Mouse (Mus musculus): ENCODE results near the gene Bscl2. TPM values are rescaled to one million over a fixed set of nuclear protein-coding genes. Genes with fewer than 3 reads are reported as not detected.
A peak's percentile ranks its signal among the peaks of the same experiment; 100 is the strongest.
"Not testable (repeated sequence)": the region's sequence is repeated elsewhere in the genome, so short reads cannot be mapped to it uniquely, and the experiment has no call there.

Bscl2 gene
- total RNA-seq, 2 experiments from 2014 or later, result 48.1 to 97.8 TPM

DNA sequence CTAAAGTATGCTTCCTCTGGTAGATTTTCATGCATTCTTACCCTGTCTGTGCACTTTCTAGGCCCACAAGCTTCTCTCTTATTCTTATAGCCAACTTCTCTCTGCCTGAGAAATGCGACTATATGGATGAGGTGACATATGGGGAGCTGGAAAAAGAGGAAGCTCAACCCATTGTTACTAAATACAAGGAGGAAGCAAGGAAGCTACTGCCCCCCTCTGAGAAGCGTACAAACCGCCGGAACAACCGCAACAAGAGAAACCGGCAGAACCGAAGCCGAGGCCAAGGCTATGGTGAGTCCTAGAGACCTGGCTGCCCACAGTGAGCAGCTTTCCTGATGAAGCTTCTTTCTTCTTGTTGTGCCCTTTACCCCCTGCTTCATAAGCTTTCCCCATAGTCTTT, 7.6 kb upstream of the Bscl2 start, which contains the start of gene AC129217.1:
AC129217.1 (plus strand) TSS at position 114 of the 400 bp plus-strand sequence.
- ATAC-seq (ENCODE audit: poor library complexity, severe bottlenecking), result peak; percentile 98

DNA sequence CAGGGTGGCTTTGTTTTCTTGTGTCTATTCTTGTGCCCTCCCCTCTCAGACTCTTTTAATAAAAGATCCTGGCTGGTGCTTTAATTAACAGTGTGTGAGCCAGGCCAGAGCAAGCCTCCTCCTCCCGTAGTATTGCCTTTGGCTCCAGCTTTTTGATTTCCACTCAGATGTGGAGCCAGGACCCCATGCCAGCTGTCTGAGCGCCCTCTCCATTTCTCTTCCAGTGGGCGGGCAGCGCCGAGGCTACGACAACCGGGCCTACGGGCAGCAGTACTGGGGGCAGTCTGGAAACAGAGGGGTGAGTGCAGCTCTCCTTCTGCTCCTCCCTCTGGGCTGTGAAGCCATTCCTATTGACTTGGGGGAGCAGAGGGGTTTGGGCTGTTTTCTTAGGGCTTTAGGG, 6.6 kb upstream of the Bscl2 start:
- ATAC-seq (ENCODE audit: poor library complexity, severe bottlenecking), result no peak

DNA sequence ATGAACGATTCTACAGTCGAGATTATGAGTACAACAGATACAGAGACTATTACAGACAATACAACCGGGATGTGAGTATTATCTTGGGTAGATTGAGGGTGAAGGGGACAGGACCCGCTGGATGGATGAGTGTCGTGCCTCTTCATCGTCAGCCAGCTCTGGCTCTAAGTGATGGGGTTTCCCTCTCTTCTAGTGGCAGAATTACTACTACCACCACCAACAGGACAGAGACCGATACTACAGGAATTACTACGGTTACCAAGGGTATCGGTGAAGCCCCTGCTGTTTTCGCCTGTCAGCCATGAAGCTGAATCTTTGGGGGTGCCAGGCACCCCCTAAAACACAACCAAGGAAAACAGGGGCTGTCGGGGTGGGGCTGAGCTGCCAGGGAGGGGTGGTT, 6.0 kb upstream of the Bscl2 start:
- ATAC-seq (ENCODE audit: poor library complexity, severe bottlenecking), result no peak

DNA sequence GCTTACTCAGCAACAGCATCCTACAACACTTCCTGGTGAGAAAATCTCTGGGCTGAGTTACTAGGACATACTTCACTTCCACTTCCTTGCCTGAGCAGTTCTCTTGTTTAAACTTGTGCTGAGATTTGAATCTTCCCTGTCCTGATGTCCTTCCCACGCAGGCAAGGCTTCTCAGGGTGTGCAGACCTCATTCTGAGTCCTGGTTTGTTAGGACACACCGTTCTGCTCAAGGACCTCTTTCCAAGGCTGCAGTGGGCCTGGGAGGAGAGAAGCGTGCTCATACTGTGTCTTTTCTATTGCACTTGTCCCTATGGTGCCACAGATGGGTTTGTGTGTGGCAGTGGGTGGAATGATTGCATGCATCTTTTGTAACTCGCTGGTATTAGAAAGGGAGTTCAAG, 4.3 kb upstream of the Bscl2 start:
- ATAC-seq (ENCODE audit: poor library complexity, severe bottlenecking), result no peak

DNA sequence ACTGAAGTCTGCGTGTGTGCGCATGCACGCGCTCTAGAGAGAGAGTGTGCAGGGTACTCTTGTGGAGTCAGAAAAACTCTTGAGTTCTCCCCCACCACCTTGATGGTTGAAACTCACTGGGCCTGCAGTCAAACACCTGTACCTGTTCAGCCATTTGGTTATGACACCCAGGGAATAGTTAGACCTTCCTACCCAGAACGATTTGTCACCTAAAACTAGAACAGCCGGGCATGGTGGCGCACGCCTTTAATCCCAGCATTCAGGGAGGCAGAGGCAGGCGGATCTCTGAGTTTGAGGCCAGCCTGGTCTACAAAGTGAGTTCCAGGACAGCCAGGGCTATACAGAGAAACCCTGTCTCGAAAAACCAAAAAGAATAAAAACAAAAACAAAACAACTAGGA, 940 bp upstream of the Bscl2 start:
- ATAC-seq (ENCODE audit: poor library complexity, severe bottlenecking), result not testable (repeated sequence)

DNA sequence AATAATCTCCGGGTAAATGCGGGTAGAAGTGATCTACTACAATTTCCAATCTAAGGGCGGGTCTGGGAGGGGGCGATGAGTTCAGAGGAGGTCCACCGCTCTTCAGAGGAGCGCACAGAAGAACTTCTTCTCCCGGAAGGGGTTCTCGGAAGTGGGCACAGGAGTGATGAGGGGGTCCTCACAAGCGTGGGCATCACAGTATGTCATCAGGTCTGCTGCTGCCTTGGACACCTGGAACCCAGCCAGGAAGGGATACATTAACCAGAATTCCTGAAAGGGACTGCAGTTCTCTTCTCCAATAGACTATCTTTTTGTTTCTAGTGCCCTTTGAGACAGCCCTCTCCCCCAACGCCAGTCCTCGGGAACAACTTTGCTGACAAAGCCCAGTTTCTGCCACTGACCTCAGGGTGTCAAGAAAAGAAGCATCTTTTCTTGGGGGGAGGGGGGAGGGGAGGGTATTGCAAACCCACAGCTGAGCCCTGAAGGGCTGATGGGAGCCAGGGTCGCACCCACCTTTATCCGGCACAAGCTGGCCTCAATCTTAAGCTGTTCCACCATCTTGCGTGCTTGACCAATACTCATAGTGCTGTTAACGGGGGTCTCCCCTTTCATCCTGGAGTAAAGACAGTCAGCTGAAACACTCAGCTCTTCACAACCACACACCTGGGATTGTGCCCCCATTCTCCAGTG, 919 bp downstream of the Bscl2 start:
- ATAC-seq (ENCODE audit: poor library complexity, severe bottlenecking), result no peak

DNA sequence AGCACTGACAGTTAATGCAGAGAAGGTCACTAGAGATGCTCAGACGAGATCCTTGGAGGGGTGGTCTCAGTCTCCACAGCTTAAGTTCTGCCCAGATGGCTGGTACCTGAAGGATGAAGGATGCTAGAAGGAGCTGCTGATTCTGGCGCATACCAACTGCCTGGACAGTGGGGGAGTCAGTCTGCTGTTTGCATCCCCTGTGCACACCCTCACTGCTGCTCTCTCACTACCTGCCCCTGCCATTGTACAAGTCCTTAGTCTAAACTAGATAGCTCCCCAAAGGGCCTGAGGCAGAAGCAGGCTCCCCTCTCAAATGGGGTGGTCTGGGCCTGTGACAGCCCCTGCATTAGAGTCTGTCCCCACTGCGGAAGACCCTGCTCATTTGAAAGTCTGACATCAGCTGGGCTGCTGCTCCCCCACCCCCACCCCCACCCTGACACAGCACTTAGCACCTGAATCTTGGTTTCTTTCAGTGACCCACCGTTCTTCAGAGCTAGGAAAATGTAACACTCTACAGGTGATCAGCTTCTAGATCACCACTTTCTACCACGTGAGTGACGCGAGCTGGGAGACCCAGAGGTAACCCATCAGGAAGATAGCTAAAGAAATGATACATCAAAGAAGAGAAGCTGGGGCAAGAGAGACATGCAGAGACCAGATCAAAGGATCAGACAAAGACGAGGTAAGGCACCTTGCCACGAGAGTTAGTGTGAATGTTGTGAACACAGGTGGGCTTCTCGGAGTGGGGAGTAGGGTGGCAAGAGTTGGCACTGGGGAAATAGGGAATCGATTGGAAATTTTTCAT, 2.0 kb downstream of the Bscl2 start, which contains the start of gene Gng3:
Gng3 (minus strand) TSS at position 92 of the 805 bp plus-strand sequence.
- ATAC-seq (ENCODE audit: poor library complexity, severe bottlenecking), result no peak

DNA sequence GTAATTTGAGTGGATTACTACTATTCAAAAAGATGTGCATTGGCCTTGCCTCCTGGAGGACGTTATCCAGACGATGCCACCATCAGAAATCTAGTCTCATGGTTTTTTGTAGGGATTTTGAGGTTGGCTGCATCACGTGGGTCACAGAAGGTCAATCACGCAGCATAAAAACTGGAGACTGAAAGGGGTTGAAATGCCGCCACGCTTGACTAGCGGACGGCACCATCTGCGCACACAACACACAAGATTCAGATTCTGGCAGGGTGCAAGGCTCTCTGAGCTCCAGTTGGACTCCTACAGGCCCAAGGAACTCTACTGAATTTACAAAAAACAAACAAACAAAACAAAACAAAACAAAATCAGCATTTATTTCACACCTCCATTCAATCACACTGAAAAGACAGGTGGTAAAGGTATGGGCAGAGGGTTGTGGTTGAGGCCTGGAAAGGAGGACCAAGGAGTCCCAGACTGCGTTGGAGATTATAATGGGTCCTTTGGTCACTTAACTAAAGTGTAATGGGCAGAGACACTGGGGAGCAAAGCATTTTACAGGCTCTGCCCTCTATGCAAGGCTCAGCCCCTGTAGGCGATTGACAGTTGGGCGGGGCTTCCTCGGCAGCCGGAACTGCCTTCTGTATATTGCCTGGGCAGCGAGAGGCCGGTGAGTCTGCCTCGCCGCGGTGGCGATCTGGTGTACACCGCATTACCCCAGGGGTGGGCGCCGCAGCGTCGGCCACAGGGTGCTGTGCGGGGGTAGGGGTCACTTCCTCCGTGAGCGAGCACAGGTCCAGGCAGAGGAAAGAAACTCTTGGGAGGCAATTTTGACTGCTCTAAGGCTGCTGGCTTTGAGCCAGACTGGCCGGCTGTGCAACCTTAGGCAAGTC, 2.9 kb downstream of the Bscl2 start:
- ATAC-seq (ENCODE audit: poor library complexity, severe bottlenecking), result peak; percentile 78

DNA sequence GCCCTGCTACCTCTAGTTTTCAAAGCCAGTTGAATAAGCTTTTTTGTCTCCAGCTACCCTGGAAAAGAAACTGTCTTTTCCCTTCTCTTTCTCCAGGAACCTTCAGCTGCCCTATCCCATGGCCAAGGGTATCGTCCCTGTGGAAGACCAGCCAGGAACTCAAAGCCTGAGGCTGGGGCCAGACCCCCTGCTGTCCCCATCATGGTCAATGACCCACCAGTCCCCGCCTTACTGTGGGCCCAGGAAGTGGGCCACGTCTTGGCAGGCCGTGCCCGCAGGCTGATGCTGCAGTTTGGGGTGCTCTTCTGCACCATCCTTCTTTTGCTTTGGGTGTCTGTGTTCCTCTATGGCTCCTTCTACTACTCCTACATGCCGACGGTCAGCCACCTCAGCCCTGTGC, 3.7 kb downstream of the Bscl2 start:
- no peak for ATAC-seq (ENCODE audit: poor library complexity, severe bottlenecking)

DNA sequence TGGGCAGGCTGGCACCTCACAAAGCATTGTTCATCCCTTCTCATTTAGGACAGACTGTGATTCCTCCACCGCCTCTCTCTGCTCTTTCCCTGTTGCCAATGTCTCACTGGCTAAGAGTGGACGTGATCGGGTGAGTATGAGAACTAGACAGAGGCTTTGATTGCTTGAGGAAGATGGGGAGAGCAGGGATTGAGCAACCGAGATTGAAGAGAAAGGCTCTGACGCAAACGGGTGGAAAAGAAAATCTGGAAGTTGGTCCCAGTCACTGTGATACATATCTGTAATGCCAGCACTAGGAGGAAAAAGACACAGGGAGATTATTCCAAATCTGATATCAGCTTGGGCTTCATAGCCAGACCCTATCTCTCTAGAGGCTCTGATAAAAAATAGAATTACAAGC, 5.7 kb downstream of the Bscl2 start:
- no peak for ATAC-seq (ENCODE audit: poor library complexity, severe bottlenecking)

DNA sequence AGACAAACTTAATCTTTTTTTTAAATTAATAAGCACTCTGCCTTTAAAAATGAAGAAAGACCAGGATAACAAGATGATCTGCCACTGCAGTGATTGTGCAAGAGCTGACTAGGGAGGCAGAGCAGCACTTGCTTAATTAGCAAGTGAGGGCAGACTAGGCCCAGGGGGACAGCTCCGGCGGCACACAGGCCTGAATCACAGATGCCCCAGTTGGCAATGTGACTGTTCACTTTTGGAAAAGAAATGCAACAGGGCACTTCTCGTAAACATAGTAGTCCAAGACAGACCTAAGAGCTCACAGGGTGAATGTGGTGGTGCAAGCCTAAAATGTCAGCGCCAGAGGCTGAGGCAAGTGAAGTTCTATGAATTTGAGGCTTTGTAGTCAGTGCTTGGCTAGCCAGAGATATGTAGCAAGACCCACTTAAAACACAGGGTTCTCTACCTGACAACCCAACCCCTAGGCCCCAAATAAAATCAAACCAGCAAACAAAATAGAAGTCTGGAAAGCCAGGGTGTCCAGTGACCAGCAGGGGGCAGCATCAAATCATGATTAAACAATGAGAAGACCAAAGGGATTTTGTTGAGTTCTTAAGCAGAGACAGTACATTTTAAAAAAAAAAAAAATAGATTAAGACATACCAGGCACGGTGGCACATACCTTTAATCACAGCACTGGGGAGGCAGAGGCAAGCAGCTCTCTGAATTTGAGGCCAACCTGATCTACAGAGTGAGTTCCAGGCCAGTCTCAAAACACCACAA, 7.3 kb downstream of the Bscl2 start:
- ATAC-seq (ENCODE audit: poor library complexity, severe bottlenecking), result peak; percentile 64

DNA sequence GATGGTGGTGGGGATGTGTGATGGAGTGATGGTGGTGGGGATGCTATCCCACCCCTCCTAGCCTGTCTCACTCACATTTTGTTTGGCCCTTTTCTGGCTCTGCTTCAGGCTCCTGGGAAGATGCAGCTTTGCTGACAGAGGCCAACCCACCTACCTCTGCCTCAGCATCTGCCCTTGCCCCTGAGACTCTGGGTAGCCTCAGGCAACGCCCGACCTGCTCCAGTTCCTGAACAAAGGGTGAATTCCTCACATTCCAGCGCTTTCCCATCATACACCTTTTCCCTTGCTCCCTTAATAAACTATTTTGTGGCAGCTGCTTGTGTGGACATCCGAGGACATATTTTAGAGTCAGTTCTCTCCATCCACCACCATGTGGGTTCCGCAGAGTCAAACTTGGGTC, 11.1 kb downstream of the Bscl2 start:
- no peak for ATAC-seq (ENCODE audit: poor library complexity, severe bottlenecking)

DNA sequence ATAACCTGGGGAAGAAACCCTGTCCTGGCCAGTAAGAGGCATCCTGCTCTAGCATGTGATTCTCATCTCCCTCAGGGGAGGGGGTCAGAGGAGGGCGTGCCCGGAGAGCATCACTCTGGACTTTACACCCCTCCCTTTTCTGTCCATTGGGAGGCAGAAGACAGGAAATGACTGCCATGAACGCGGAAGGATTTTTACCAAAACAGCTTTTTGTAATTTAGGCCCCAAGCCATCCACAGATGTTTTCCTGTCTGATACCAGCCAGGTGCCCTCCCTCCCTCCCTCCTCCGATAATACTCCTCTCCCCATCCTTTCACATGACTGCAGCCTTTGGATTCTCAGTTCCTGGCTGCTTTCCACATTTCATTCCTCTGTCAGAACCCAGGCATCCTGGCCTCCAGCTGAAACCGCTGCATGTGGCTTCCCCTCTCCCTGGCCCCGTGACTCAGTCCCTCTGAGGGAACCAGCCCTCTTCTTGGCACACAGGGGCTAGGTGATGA, 13.2 kb downstream of the Bscl2 start, which contains the start of gene Lrrn4cl:
Lrrn4cl (plus strand) TSS at position 367 of the 500 bp plus-strand sequence.
- no peak for ATAC-seq (ENCODE audit: poor library complexity, severe bottlenecking)

DNA sequence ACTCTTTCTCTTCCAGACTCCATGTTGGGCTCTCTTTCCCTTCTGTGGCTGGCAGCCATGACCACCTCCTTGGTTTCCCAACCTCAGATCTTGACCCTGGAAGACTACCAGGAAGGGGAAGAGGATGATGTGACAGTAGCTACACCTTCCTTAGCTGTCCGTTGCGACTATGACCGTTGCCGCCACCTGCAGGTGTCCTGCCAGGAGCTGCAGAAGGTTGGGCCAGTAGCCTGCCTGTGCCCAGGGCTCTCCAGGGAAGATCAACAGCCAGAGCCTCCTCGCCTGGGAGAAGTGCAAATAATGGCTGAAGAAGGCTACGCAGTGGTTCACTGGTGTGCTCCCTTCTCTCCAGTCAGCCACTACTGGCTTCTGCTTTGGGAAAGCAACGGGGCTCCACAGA, 14.4 kb downstream of the Bscl2 start:
- no peak for ATAC-seq (ENCODE audit: poor library complexity, severe bottlenecking)

DNA sequence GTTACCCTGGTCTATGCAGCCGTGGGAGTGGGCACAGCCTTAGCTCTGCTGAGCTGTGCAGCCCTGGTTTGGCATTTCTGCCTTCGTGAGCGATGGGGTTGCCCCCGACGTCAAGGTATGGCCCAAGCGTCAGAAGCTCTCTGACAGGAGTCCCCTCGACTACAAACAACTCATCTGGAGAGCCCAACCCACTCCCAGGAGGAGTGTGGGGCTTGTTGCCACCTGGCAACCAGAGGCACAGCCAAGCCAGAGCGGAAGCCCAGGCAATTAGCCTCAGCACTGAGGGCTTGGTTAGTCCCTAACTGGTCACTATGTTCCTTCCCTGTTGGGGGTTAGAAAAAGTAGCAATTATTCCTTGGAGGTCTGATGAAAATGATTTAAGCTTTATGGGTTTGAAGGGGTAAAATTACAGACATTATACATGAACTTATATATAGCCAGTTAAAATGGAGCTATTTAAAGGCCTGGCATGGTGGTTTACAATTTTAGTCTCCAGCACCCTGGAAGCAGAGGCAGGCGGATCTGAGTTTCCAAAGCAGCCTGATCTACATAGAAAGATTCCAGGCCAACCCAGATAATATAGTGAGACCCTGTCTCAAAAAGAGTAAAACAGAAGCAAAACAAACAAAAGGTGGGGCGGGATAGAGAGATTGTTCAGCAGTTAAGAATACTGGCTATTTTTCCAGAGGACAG, 15.1 kb downstream of the Bscl2 start:
- ATAC-seq (ENCODE audit: poor library complexity, severe bottlenecking), result no peak

DNA sequence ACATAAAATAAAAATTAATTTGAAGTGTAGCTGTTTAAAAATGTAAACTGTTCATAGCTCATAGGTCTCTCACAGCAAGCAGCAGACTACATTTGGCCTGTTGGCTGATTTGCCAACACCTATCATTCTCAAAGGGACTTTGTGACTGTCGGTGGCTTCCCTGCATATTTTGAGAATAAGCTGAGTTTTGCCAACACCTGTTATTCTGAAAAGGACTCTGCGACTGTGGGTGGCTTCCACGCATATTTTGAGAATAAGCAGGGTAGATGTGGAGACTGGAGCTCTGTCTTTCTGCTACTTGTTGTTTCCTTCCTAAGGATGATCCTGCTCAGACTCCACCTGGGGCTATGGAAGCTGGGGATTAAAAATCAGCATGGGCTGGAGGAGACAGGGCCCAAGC, 15.8 kb downstream of the Bscl2 start:
- ATAC-seq (ENCODE audit: poor library complexity, severe bottlenecking), result no peak

DNA sequence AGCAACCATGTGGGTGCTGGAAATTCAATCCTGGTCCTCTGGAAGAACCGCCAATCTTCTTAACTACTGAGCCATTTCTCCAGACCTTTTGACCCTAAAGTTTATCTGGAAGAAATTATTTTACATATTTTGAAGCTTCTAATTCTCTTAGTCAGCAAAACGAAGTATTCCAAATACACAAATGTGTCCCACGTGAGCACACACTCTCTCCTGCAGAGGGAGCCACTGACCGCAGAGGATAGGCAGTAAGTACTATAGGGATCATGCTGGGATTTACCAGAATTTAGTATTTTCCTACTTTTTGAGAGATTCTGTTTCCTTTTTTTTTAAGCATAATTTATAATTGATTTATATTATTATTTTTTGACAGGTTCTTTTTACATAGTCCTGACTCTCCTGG, 20.4 kb downstream of the Bscl2 start:
- peak; percentile 52; the same call in 1 of the 2 replicates for ATAC-seq (ENCODE audit: poor library complexity, severe bottlenecking)

DNA sequence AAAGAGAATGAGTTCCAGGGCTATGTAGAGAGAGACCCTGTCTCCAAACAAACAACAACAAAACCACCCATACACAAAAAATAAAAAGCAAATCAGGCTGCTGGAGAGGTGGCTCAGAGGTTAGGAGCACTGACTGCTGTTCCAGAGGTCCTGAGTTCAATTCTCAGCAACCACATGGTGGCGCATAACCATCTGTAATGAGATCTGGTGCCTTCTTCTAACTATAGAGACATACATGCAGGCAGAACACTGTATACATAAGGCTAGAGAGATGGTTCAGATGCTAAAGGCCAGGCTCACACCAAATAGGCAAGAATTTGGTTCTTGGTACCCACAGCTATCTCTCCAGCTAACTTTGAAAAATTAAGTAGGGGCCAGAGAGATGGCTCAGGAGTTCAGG, 21.8 kb downstream of the Bscl2 start:
- ATAC-seq (ENCODE audit: poor library complexity, severe bottlenecking), result no peak

DNA sequence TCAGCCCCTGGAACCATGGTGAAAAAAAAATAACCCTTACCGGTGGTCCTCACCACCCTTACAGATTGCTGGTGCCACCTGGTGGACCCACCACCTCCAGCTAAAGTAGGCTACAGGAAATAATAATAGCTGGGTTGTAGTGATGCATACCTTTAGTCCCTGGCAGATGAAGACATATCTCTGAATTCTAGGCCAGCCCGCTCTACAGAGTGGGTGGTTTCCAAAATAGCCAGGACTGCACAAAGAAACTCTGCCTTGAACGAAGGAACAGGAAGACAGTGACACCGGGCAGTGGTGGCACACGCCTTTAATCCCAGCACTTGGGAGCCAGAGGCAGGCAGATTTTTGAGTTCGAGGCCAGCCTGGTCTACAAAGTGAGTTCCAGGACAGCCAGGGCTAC, 27.0 kb downstream of the Bscl2 start:
- ATAC-seq (ENCODE audit: poor library complexity, severe bottlenecking), result no peak

DNA sequence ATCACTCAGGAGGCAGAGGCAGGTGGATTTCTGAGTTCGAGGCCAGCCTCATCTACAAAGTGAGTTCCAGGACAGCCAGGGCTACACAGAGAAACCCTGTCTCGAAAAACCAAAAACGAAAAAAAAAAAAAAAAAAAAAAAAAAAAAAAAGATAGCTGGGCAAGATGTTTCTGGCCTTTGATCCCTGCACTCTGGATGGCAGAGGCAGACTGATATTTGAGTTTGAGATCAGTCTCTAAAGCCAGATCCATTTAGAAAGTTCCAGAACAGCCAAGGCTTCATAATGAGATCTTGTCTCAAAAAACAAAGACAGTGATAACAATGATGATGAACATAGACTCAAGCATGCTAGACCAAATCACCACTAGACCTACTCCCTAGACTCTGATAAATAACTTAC, 33.1 kb downstream of the Bscl2 start:
- ATAC-seq (ENCODE audit: poor library complexity, severe bottlenecking), result not testable (repeated sequence)

All from megakaryocyte, adult 5-6 weeks (primary cell).